Mouse (Mus musculus) midbrain, embryonic 15.5 days (tissue): ENCODE measurements around the gene Atxn7l3. TPM values are rescaled to one million over a fixed set of nuclear protein-coding genes. Genes with fewer than 3 reads are reported as not detected.

ENCODE experiments used
- ATAC-seq: fragments of 200-750 bp; cut with Nextera tagmentation; replicated peaks from 2 replicates; pipeline ENCODE4 v1.8.0; 2017; ENCODE audit warnings: moderate TSS enrichment
- H3K27ac ChIP-seq: fragments of 300-500 bp; sonication (generic); 2 replicates; pipeline ENCODE4 v1.5.1; 2015; ENCODE audit warnings: mild to moderate bottlenecking, inconsistent platforms
- H3K27me3 ChIP-seq: fragments of 300-500 bp; sonication (generic); replicated peaks from 2 replicates; pipeline ENCODE4 v1.6.1; 2015; ENCODE audit warnings: inconsistent platforms
- H3K36me3 ChIP-seq: fragments of 300-500 bp; sonication (generic); replicated peaks from 2 replicates; pipeline ENCODE4 v1.6.1; 2015; ENCODE audit warnings: inconsistent platforms
- H3K4me1 ChIP-seq: fragments of 300-500 bp; sonication (generic); 2 replicates; pipeline ENCODE4 v1.6.1; 2015; ENCODE audit warnings: inconsistent platforms
- H3K4me2 ChIP-seq: fragments of 300-500 bp; sonication (generic); 2 replicates; pipeline ENCODE4 v1.6.1; 2015; ENCODE audit warnings: inconsistent platforms, mild to moderate bottlenecking, moderate library complexity
- H3K4me3 ChIP-seq: fragments of 300-500 bp; sonication (generic); 2 replicates; pipeline ENCODE4 v1.5.1; 2015; ENCODE audit warnings: mild to moderate bottlenecking, inconsistent platforms
- H3K9ac ChIP-seq: fragments of 300-500 bp; sonication (generic); 2 replicates; pipeline ENCODE4 v1.6.1; 2015; ENCODE audit warnings: mild to moderate bottlenecking, inconsistent platforms
- H3K9me3 ChIP-seq: fragments of 300-500 bp; sonication (generic); 2 replicates; pipeline ENCODE4 v1.6.1; 2016; ENCODE audit warnings: inconsistent platforms
- WGBS: fragments of 180-500 bp; shearing (Covaris S2); methylation state at CpG from one replicate; pipeline ENCODE4 v1.1.7; 2015; ENCODE audit warnings: mixed read lengths; 5-methylcytosine and 5-hydroxymethylcytosine counted together
- polyA plus RNA-seq: library from polyadenylated mRNA; unstranded; fragments of >200 nt; fragmentation: Nextera tagmentation; extraction: Ambion mirVana; gene quantifications from 2 replicates; pipeline ENCODE4 v1.2.1, GENCODE M21; 2015

The Atxn7l3 gene
- polyA plus RNA-seq, 1 experiment from 2014 or later: 31.6 TPM

DNA sequence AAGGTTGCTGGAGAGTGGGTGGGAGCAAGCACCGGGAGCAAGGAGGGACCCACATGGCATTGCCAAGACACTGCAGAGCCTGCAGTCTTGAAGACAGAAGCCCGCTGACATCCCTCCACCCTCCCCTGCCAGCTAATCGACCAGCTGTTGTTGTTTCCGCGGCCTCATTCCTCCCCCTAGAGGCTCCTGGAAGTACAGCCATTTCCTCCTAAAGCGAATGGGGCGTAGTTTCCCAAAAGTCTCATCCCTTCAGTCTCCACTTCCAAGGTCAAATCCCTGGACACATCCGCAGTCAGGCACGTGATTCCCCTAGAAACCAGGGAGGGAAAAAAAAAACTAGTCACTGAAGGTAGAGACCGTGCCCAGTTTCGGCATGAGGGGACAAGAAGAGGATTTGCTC, 29.0 kb downstream of the Atxn7l3 start:
- Histone ChIP-seq H3K36me3 (no peaks in the 10 kb centered on the region), H3K4me2 (no peak overlapping the region), H3K9me3 (no peaks in the 10 kb centered on the region), H3K9ac (no peak overlapping the region), H3K4me3 (no peak overlapping the region), H3K27me3 (no peaks in the 10 kb centered on the region), H3K27ac (no peak overlapping the region), H3K4me1 (peaks cover 6% of the 10 kb centered on the region)
- 5% methylated on average over 11 of the region's 11 CpGs for WGBS
- peak; percentile 66; the same call in 1 of the 2 replicates for ATAC-seq

DNA sequence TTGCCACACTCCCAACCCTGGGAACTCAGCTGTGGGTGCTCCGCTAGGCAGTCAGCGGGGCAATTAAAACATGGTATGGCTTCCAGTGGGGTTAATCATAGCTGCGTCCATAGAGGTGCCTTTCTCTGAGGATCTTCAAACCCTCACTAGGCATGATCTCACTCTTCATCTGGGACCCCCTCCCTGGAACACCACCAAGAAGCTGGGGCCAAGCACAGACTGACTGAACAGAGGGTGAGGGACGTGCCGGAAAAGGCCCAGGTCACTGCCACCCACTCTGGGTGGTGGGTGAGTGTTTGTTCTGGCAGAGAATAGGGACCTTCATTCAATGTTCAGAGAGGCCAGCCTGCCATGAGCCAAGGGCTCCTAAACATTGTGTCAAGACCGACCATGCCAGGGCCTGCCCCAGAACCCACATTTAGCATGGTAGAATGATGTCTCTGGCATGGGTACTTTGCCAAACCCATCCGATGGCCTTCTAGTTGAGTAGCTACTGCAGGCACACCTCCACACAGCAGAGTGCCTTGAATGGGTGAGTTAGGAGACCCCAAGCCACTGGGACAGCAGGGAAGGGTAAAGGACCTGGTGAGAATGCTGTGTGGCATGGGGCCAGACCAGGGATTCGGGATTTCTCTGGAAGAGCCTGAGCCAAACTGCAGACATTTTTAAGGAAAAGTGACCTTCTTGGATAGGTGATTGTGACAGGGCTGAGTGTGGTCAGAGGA, 29.6 kb downstream of the Atxn7l3 start:
- no peak overlapping the region for H3K4me2 ChIP-seq
- WGBS: 84% methylated on average over 8 of the region's 8 CpGs
- H3K4me1 ChIP-seq: peaks cover 6% of the 10 kb centered on the region
- H3K9ac ChIP-seq: no peak overlapping the region
- H3K4me3 ChIP-seq: no peak overlapping the region
- H3K9me3 ChIP-seq: no peaks in the 10 kb centered on the region
- H3K27me3 ChIP-seq: no peaks in the 10 kb centered on the region
- no peak for ATAC-seq
- H3K27ac ChIP-seq: no peak overlapping the region
- H3K36me3 ChIP-seq: no peaks in the 10 kb centered on the region

DNA sequence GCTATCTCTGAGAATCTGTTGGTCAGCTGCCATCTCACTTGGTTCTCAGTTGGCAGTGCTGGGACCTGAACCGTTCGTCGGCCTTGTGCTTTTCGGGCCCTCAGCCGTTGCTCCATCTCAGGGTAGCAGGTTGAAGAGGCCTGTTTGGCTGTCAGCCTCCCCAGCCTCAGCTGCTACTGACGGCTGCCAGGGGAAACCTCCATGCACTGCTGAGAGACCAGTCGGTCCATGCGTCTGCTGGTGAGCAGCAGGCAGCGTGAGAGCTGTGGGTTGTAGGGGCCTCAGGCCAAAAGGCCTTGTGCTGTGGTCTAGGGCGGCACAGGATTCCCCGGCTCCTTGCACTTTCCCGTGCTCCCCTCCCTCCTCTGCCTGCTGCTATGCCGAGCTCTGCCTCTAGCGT, 30.6 kb downstream of the Atxn7l3 start:
- ATAC-seq: no peak
- 71% methylated on average over 14 of the region's 14 CpGs for WGBS
- no peak overlapping the region for H3K4me3 ChIP-seq

DNA sequence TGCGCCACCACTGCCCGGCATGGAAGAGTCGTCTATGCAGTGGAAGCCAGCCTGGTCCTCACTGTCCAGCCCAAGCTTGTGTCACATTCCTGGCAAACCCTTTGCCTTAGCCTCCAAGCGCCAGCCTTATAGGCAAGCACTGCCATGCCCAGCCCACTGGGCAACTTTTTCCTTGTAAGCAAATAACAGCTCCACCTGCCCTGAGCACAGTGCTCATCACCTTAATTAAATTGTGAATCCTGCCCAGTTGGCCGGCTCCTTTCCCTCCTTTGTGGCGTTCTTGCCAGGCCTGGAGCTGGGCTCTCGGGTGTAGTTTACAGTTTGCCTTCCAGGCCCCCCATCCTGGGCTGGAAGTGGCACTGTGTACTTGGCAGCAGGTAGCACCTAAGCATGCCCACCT, 33.2 kb downstream of the Atxn7l3 start:
- H3K27me3 ChIP-seq: no peaks in the 10 kb centered on the region
- H3K9ac ChIP-seq: no peak overlapping the region
- no peak overlapping the region for H3K4me3 ChIP-seq
- no peaks in the 10 kb centered on the region for H3K9me3 ChIP-seq
- peaks cover 6% of the 10 kb centered on the region for H3K4me1 ChIP-seq
- no peak overlapping the region for H3K4me2 ChIP-seq
- H3K36me3 ChIP-seq: no peaks in the 10 kb centered on the region
- ATAC-seq: no peak
- WGBS: 90% methylated on average over 7 of the region's 7 CpGs
- no peak overlapping the region for H3K27ac ChIP-seq

More for the DNA sequence above, 30.6 kb downstream of the Atxn7l3 start:
- no peaks in the 10 kb centered on the region for H3K9me3 ChIP-seq
- H3K4me1 ChIP-seq: peaks cover 6% of the 10 kb centered on the region
- H3K36me3 ChIP-seq: no peaks in the 10 kb centered on the region
- H3K4me2 ChIP-seq: no peak overlapping the region
- no peaks in the 10 kb centered on the region for H3K27me3 ChIP-seq
- H3K9ac ChIP-seq: no peak overlapping the region
- H3K27ac ChIP-seq: no peak overlapping the region

DNA sequence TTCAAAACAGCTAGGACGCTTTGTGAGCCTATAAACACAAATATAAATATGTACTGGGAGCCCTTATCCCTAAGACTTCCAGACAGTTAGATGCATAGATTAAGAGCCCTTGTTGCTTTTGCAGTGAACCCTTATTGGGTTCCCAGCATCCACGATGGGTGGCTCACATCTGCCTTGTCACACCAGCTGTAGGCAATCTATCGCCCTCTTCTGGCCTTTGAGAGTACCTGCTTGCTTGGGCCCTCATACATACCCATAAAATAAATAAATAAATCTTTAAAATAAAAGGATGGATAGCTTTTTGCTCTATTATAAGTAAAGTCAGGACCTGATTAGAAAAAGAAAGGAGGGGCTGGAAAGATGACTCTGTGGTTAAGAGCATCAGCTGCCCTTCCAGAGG, 37.9 kb downstream of the Atxn7l3 start:
- no peak overlapping the region for H3K9ac ChIP-seq
- no peak for ATAC-seq
- H3K27me3 ChIP-seq: no peaks in the 10 kb centered on the region
- H3K9me3 ChIP-seq: no peaks in the 10 kb centered on the region
- H3K27ac ChIP-seq: no peak overlapping the region
- WGBS: 94% methylated on average over 3 of the region's 3 CpGs
- peaks cover 7% of the 10 kb centered on the region; the same call in 1 of the 2 replicates for H3K4me1 ChIP-seq
- no peaks in the 10 kb centered on the region for H3K36me3 ChIP-seq
- no peak overlapping the region for H3K4me2 ChIP-seq
- no peak overlapping the region for H3K4me3 ChIP-seq

DNA sequence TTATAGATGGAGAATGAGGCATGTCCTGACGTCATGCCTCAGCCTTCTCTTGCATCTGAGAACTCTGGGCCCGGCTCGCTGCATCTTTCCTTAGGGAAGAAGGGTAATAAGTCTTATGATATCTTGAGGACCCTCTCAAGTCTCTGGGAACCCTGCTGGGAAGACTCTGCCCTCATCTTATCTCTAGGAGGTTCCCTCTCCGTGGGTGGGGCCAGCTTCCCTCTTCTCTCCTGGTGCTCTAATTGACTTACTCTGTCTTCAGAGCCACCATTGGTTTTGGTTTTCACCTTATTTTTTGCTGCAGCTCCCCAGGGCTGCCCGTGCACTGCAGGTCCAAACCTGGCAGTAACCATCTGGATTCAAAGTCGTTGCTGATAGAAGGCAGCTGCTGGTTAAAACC, 38.3 kb downstream of the Atxn7l3 start:
- no peak overlapping the region for H3K4me3 ChIP-seq
- no peak for ATAC-seq
- H3K36me3 ChIP-seq: no peaks in the 10 kb centered on the region
- H3K9me3 ChIP-seq: no peaks in the 10 kb centered on the region
- H3K27ac ChIP-seq: no peak overlapping the region
- H3K9ac ChIP-seq: no peak overlapping the region
- H3K4me1 ChIP-seq: peaks cover 7% of the 10 kb centered on the region; the same call in 1 of the 2 replicates
- H3K27me3 ChIP-seq: no peaks in the 10 kb centered on the region
- H3K4me2 ChIP-seq: no peak overlapping the region
- WGBS: 87% methylated on average over 6 of the region's 6 CpGs

DNA sequence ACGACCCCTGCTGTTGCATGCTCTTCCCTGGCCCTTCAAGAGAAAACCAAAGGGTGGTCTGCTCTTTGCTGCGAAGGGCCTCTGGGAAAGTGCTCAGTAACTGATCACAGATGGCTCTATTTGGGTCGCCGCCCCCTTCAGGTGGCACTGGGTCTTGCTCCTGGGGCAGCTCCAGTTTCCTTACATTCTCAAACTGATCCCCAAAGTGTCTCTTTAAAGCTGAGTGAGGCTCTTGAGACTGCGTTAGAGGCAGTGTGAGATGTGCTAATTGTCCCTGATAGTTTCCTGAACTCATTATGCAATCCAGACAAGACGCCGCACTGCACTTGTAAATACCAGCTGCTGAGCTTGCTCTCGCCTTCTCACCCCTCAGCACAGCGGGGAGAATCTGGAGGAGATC, 38.9 kb downstream of the Atxn7l3 start:
- Histone ChIP-seq H3K4me1 (peaks cover 7% of the 10 kb centered on the region; the same call in 1 of the 2 replicates), H3K27me3 (no peaks in the 10 kb centered on the region), H3K4me3 (no peak overlapping the region), H3K27ac (no peak overlapping the region), H3K4me2 (no peak overlapping the region), H3K36me3 (no peaks in the 10 kb centered on the region), H3K9me3 (no peaks in the 10 kb centered on the region), H3K9ac (no peak overlapping the region)
- no peak for ATAC-seq
- WGBS: 22% methylated on average over 9 of the region's 9 CpGs

DNA sequence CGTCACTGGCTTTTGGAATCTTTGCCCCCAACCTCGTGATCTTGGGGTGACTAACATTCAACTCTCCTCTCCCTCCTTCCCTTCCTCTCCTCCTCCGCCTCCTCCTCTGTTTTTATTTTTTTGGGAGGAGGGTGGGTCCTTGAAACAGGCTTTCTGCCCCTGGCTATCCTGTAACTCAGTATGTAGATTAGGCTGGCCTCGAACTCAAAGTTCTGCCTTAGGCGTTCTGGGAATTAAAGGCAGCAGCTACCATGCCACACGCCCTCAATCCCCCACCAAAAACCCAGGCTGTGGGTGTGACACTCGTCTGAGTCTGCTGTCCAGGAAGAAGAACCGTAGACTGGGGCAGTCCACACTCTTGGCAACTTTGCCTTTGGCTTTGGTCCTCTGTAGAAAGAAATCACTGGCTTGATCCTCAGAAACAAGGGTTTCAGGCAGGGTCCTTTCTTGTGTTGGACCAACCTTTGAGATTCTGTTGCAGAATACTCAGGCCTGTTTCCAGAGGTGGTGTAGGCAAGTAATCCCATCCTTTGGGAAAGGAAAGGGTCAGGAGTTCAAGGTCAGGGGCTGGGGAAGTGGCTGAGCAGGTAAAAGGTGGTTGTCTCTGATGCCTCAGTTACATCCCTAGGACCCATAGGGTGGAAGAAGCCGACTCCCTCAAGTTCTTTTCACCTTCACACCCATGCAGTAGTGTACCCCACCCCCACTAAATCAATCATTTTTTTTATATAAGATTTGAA, 46.9 kb downstream of the Atxn7l3 start:
- ATAC-seq: no peak
- Histone ChIP-seq H3K27ac (no peak overlapping the region), H3K4me3 (peak overlapping the region; percentile 40), H3K36me3 (no peaks in the 10 kb centered on the region), H3K4me1 (peaks cover 25% of the 10 kb centered on the region), H3K9me3 (no peaks in the 10 kb centered on the region), H3K27me3 (no peaks in the 10 kb centered on the region), H3K4me2 (peak overlapping the region; percentile 79), H3K9ac (no peak overlapping the region)
- 12% methylated on average over 9 of the region's 9 CpGs for WGBS

DNA sequence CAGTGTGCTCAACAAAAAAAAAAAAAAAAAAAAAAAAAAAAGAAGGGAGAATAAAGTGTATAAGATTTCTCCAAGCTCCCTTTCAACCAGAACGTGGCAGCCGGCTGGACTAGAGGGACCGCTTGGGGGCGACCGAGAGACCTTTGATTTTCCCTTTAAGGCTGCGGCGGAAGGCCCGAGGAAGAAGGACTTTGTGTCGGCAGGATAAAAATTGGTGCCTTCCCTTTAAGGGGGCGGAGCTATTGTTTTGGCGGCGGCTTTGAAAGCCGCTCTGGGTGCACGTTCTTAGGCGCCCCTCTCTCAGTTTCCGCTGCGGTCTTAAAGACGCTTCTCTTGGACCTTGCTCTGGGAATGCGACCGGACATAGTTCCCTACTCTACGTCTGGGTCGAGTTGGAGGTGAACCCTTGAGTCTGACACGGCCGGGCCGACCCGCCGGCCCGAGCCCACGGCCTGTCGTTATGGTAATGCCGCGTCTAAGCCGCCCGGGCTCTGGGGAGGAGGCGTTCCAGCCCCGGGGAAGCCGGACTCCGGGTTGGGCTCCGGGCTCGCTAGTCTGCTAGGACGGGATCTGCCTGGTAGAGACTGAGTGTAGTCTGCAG, 47.7 kb downstream of the Atxn7l3 start, which contains the start of gene BC030867:
BC030867 (plus strand) TSS at position 253 of the 601 bp plus-strand sequence.
- Histone ChIP-seq H3K27ac (peak within 1 kb of the TSS; percentile 12; the same call in 1 of the 2 replicates), H3K4me2 (peak within 1 kb of the TSS; percentile 79), H3K27me3 (no peaks in the 10 kb centered on the region), H3K36me3 (no peaks in the 10 kb centered on the region), H3K9me3 (no peaks in the 10 kb centered on the region), H3K4me1 (peaks cover 27% of the 10 kb centered on the region), H3K9ac (no peak within 1 kb of the TSS), H3K4me3 (peak within 1 kb of the TSS; percentile 40)
- under 1% methylated on average over 41 of the region's 41 CpGs for WGBS
- ATAC-seq: peak; percentile 60

DNA sequence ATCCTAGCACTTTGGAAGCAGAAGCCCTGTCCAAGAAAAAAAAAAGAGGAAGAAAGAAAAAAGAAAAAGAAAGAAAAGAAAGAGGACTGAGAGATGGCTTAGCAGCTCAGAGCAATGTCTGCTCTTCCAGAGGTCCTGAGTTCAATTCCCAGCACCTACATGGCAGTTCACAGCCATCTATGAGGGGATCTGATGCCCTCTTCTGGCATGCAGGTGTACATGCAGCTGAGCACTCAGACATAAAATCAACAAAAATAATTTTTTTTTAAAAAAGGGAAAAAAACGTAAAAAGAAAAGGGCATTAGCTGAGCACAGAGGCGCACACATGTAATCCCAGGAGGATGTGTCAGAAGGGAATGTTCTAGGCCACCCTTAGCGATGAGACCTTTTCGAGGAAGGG, 49.6 kb downstream of the Atxn7l3 start:
- no peaks in the 10 kb centered on the region for H3K36me3 ChIP-seq
- no peak overlapping the region for H3K27ac ChIP-seq
- H3K4me2 ChIP-seq: no peak overlapping the region
- no peak overlapping the region for H3K4me3 ChIP-seq
- H3K27me3 ChIP-seq: no peaks in the 10 kb centered on the region
- no peak for ATAC-seq
- peaks cover 27% of the 10 kb centered on the region for H3K4me1 ChIP-seq
- 90% methylated on average over 4 of the region's 4 CpGs for WGBS
- no peaks in the 10 kb centered on the region for H3K9me3 ChIP-seq
- H3K9ac ChIP-seq: no peak overlapping the region

DNA sequence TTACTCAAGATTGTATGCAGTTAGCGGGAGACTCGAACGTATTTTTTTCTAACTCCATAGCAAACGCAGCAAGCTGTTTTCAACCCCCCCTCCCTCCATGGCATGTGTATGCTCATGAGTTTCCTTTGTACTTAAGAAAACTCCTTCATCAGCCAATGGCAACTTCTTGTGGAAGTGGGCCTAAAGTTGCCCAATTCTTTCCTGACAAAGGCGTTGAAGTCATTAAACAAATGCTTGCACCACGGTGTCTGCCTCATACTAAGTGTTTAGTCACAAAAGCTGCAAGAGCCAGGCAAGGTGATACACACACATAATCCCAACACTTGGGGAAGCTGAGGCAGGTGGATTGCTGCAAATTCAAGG, 50.2 kb downstream of the Atxn7l3 start:
- 83% methylated on average over 6 of the region's 6 CpGs for WGBS
- Histone ChIP-seq H3K27ac (no peak overlapping the region), H3K4me3 (no peak overlapping the region), H3K9ac (no peak overlapping the region), H3K4me1 (peaks cover 27% of the 10 kb centered on the region), H3K4me2 (no peak overlapping the region), H3K36me3 (no peaks in the 10 kb centered on the region), H3K27me3 (no peaks in the 10 kb centered on the region), H3K9me3 (no peaks in the 10 kb centered on the region)
- no peak for ATAC-seq

DNA sequence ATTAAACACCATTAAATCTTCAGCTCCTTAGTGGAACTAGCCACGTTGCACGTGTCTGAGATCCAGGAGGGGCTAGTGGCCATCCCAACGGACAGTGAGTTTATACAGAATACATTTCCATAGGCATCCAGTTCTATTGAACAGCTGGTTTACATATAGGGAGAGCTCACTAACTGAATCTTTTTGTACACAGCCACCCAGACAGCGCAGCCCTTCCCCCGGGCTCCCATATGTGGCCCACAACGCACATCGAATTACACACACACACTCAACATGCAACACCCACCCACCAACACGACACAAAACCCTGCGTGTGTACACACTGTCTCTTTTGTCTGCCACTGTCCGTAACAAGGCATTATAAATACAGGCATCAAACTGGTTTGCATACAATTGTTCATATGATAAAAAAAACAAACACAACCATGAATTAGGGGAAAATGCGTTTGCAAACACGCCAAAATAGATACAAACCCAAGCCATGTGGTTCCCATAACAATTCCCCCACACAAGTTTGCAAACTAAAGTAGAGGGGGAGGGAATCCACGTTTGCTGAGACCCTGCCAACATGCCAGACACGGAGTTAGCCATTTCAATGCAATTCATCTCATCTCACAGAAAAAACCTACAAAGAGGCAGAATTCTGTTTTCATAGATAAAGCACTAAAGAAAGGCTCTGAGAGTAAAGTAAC, 50.7 kb downstream of the Atxn7l3 start:
- Histone ChIP-seq H3K27me3 (no peaks in the 10 kb centered on the region), H3K4me3 (peak overlapping the region; percentile 38), H3K27ac (peak overlapping the region; percentile 57), H3K4me2 (peak overlapping the region; percentile 74), H3K4me1 (peaks cover 27% of the 10 kb centered on the region), H3K36me3 (no peaks in the 10 kb centered on the region), H3K9me3 (no peaks in the 10 kb centered on the region), H3K9ac (peak overlapping the region; percentile 53)
- ATAC-seq: peak; percentile 31
- WGBS: 47% methylated on average over 14 of the region's 14 CpGs
